Mouse (Mus musculus) forebrain, embryonic 13.5 days (tissue): ENCODE measurements around the gene Ccl1. TPM values are rescaled to one million over a fixed set of nuclear protein-coding genes. Genes with fewer than 3 reads are reported as not detected.

Experiments used
- ATAC-seq: fragments of 200-750 bp; cut with Nextera tagmentation; 2 replicates; pipeline ENCODE4 v1.8.0; 2017
- H3K27ac ChIP-seq: fragments of 300-500 bp; sonication (generic); 2 replicates; pipeline ENCODE4 v1.5.1; 2015; ENCODE audit warnings: inconsistent platforms, mild to moderate bottlenecking, moderate library complexity
- H3K27me3 ChIP-seq: fragments of 300-500 bp; sonication (generic); 2 replicates; pipeline ENCODE4 v1.6.1; 2015; ENCODE audit warnings: mild to moderate bottlenecking, inconsistent platforms
- H3K36me3 ChIP-seq: fragments of 300-500 bp; sonication (generic); 2 replicates; pipeline ENCODE4 v1.6.1; 2015; ENCODE audit warnings: mild to moderate bottlenecking, inconsistent platforms; ENCODE audit not compliant: poor library complexity, severe bottlenecking
- H3K4me1 ChIP-seq: fragments of 300-500 bp; sonication (generic); 2 replicates; pipeline ENCODE4 v1.6.1; 2015; ENCODE audit warnings: inconsistent platforms
- H3K4me2 ChIP-seq: fragments of 300-500 bp; sonication (generic); 2 replicates; pipeline ENCODE4 v1.6.1; 2015; ENCODE audit warnings: inconsistent platforms, mild to moderate bottlenecking, moderate library complexity
- H3K4me3 ChIP-seq: fragments of 300-500 bp; sonication (generic); 2 replicates; pipeline ENCODE4 v1.5.1; 2015; ENCODE audit warnings: mild to moderate bottlenecking, inconsistent platforms
- H3K9ac ChIP-seq: fragments of 300-500 bp; sonication (generic); 2 replicates; pipeline ENCODE4 v1.6.1; 2015; ENCODE audit warnings: mild to moderate bottlenecking, inconsistent platforms
- H3K9me3 ChIP-seq: fragments of 300-500 bp; sonication (generic); replicated peaks from 2 replicates; pipeline ENCODE4 v1.6.1; 2016; ENCODE audit warnings: inconsistent platforms
- WGBS: fragments of 180-500 bp; shearing (Covaris S2); methylation state at CpG from one replicate; pipeline ENCODE4 v1.1.7; 2015; 5-methylcytosine and 5-hydroxymethylcytosine counted together
- polyA plus RNA-seq: library from polyadenylated mRNA; unstranded; fragments of >200 nt; fragmentation: Nextera tagmentation; extraction: Ambion mirVana; gene quantifications from 2 replicates; pipeline ENCODE4 v1.2.1, GENCODE M21; 2015

Gene Ccl1
- polyA plus RNA-seq, 1 experiment from 2014 or later, result not detected

DNA sequence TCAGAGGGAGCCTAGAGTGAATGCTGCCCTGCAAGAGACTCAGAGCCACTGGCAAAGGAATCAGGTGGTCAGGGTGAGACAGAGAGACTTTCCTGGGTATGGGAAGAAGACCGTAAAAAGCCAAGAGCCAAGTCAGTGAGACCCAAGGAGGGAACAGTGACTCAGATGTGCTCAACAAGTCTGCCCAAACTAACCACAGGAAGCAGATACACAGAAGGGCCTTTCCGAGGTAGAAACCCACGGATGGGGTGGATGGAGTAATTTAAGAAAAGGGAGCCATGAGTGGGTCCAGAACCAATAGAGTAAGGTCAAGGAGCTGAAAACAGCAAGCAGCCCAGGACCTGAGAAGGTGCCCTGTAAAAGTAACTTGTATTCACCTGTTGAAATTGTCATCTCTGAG is 101.8 kb downstream of the Ccl1 start:
- H3K27ac ChIP-seq, result no peak overlapping the region
- no peak overlapping the region for H3K9ac ChIP-seq
- H3K4me2 ChIP-seq, result no peak overlapping the region
- no peak overlapping the region for H3K4me3 ChIP-seq
- no peak for ATAC-seq
- no peaks in the 10 kb centered on the region for H3K9me3 ChIP-seq
- no peaks in the 10 kb centered on the region for H3K4me1 ChIP-seq
- WGBS, result 93% methylated on average over 3 of the region's 3 CpGs
- H3K27me3 ChIP-seq, result no peaks in the 10 kb centered on the region
- no peaks in the 10 kb centered on the region for H3K36me3 ChIP-seq

DNA sequence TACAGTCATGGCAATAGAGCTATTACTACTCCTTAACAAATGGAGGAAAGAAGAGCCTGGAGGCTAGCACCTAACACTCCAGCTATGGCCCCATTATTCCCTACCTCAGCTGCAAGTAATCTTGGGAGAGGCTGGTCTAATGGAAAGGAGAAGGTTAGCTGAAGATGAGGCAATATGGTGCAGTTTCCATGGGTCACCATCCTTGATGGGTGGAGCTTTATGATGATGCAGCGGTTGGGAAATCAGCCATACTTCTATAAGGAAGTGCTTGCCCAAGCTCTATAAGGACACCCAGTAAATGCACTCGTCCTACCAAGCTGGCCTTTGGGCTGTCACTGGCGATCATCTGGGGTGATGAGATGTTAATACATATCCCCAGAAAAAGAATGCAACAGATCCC is 107.7 kb downstream of the Ccl1 start:
- no peak overlapping the region for H3K4me3 ChIP-seq
- no peaks in the 10 kb centered on the region for H3K36me3 ChIP-seq
- no peak overlapping the region for H3K27ac ChIP-seq
- no peaks in the 10 kb centered on the region for H3K4me1 ChIP-seq
- no peak for ATAC-seq
- H3K4me2 ChIP-seq, result no peak overlapping the region
- no peaks in the 10 kb centered on the region for H3K27me3 ChIP-seq
- WGBS, result 89% methylated on average over 3 of the region's 3 CpGs
- H3K9me3 ChIP-seq, result no peaks in the 10 kb centered on the region
- H3K9ac ChIP-seq, result no peak overlapping the region

DNA sequence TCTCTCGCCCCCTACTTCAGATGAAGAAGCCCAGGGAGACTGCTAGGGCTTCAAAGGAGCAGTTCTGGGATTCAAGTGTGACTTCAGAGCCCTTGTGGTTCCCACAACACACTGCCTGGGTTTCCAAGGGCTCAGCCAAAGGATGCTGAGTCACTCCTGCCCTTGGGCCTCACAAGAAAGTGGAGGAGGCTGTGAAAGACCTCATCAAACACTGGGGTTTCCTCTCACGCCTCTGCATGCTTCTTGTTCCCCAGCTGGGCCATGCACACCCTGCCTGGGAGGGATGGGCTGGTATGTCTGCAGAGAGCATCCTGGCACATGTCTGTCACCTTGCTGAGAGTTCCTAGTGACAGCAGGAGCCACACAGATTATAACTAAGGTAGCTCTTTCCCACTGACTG is 110.5 kb downstream of the Ccl1 start:
- ATAC-seq, result no peak
- Histone ChIP-seq H3K27ac (no peak overlapping the region), H3K4me3 (no peak overlapping the region), H3K9me3 (no peaks in the 10 kb centered on the region), H3K36me3 (no peaks in the 10 kb centered on the region), H3K9ac (no peak overlapping the region), H3K4me2 (no peak overlapping the region), H3K27me3 (no peaks in the 10 kb centered on the region), H3K4me1 (peaks cover 4% of the 10 kb centered on the region; the same call in 1 of the 2 replicates)
- WGBS, result 77% methylated on average over 2 of the region's 2 CpGs

DNA sequence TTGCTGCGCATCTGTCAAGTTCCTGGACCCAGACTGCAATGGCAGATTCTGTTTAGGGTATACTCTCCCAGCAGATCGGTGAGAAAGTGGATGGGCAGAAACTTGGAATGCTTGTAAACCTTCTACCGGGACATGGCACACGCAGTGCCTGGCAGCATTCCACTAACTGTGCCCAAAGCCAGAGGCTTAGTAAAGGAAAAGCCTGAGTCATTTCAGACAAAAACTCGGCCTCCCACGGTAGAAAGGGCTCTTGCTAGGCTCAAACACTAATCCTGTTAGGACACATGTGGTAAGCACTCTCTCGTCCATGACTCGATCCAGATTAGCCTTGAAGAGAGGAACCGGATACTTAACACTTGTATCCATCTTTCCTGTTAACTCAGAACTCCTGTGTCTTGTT is 111.7 kb downstream of the Ccl1 start:
- Histone ChIP-seq H3K27me3 (no peaks in the 10 kb centered on the region), H3K4me1 (peaks cover 7% of the 10 kb centered on the region), H3K9ac (no peak overlapping the region), H3K9me3 (no peaks in the 10 kb centered on the region), H3K4me2 (no peak overlapping the region), H3K4me3 (no peak overlapping the region), H3K36me3 (no peaks in the 10 kb centered on the region), H3K27ac (no peak overlapping the region)
- 52% methylated on average over 9 of the region's 9 CpGs for WGBS
- ATAC-seq, result no peak

DNA sequence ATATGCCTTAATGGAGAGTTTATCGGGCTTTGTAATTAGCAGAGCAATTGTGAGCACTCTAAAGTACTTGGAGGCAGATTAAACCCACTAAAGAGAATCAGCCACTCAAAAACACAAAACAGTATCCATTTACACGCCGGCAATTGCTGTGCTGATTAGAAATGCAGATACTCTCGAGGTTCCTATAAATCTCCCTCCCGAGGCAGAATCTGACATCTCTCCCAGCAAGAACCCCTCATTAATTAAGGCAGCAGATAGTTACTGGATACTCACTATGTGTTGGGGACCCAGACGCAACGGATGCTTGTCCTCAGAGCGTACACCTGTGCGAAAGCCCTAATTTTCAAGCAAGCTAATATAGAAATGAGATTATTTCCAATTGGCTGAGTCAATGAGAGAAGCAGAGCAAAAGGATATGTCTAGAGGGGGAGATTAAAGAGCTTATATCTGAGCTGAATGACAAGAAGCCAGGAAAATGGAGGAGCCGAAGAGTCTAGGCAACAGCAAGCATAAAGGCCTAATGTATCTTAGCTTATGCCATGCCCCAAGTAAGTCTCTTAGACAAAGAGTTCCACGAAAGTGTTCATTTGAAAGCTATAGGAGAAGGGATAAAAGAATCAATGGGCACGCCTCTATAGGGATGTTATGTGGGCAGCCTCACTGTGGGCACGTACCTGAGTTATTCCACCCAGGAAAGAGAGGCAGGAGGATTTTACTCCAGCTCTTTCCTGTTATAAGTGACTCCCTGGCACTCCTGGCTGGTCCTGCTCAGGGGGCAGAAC is 115.5 kb downstream of the Ccl1 start:
- H3K4me3 ChIP-seq, result no peak overlapping the region
- no peaks in the 10 kb centered on the region for H3K9me3 ChIP-seq
- H3K36me3 ChIP-seq, result no peaks in the 10 kb centered on the region
- H3K27ac ChIP-seq, result no peak overlapping the region; the same call in 1 of the 2 replicates
- peaks cover 7% of the 10 kb centered on the region for H3K4me1 ChIP-seq
- H3K27me3 ChIP-seq, result no peaks in the 10 kb centered on the region
- 29% methylated on average over 13 of the region's 13 CpGs for WGBS
- no peak overlapping the region for H3K9ac ChIP-seq
- H3K4me2 ChIP-seq, result no peak overlapping the region
- peak; percentile 24; the same call in 1 of the 2 replicates for ATAC-seq

DNA sequence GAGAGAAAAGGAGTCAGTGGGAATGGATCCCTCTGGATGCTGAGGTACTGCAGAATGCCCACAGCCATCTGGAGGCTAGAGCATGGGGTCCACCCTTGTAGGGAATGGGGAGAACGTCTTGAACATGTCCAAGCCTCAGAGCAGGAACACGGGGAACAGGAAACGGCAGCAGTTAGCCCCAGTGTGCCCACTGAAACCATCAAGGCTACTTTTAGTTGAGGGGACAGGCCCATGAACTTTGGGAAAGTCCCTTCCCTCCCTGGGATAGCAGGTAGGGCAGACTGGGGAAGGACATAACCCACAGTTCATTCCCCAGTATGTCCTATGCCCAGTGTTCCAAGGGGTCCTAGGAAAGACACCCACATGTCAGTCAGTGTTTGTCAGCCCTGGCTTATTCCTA is 119.8 kb downstream of the Ccl1 start:
- Histone ChIP-seq H3K9me3 (no peaks in the 10 kb centered on the region), H3K36me3 (no peaks in the 10 kb centered on the region), H3K27ac (no peak overlapping the region), H3K4me3 (no peak overlapping the region), H3K27me3 (0 out of 2 replicates have a peak, but pooled peaks cover 4% of the 10 kb centered on the region), H3K9ac (no peak overlapping the region), H3K4me1 (peaks cover 7% of the 10 kb centered on the region), H3K4me2 (no peak overlapping the region)
- ATAC-seq, result no peak
- WGBS, result 88% methylated on average over 3 of the region's 3 CpGs

DNA sequence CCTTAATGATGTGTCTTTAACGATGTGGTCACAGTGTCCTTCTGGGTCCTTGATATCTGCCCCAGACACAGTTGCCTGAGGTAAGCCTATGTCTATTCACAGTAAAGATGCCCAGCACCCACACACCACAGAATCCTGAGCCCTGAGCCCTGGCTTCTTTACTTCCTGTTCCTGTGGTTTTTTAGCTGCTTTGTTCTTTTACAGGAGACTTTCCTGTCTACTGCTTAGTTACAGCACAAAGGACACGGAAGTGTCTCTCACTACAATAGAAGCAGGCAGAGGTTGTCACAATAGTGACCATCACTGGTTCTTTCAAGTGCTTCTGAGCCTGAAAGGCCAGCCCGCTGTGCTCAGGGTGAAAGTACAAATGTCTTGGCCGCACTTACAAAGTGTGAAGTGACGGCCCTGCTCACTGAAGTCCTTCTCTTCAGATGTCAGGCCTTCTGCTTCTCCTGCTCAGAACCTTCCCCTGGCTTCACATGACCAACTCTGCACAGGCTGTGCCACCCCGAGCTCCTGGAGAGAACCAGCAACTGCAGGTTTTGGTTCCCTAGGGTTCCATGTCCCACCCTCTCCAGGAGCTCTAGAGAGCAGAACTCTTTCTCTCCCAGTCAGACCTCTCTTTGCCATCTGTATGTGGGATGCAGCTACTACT is 122.1 kb downstream of the Ccl1 start:
- Histone ChIP-seq H3K9me3 (no peaks in the 10 kb centered on the region), H3K4me1 (no peaks in the 10 kb centered on the region), H3K4me3 (no peak overlapping the region), H3K27ac (no peak overlapping the region), H3K4me2 (no peak overlapping the region), H3K9ac (no peak overlapping the region), H3K36me3 (no peaks in the 10 kb centered on the region), H3K27me3 (0 out of 2 replicates have a peak, but pooled peaks cover 8% of the 10 kb centered on the region)
- ATAC-seq, result no peak
- 67% methylated on average over 6 of the region's 6 CpGs for WGBS

DNA sequence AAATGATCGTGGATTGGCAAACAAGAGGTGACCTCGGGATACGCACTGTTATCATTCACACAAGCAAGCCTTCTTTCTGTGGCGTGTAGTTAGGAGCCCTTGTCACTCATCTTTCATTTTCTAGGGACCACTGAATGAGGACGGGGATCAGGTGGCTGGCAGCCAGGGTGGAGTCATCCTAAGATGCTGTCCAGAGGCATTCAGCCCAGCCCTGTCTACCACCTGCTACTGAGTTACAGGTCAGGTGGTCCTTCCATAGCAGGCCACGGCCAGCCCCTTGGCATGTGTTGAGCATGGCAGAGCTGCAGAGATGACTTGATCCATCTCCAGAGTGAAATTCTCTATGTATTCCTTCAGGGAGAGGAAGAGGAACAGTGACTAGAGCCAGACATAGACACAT is 123.1 kb downstream of the Ccl1 start:
- ATAC-seq, result no peak
- no peak overlapping the region for H3K4me3 ChIP-seq
- WGBS, result 91% methylated on average over 6 of the region's 6 CpGs

DNA sequence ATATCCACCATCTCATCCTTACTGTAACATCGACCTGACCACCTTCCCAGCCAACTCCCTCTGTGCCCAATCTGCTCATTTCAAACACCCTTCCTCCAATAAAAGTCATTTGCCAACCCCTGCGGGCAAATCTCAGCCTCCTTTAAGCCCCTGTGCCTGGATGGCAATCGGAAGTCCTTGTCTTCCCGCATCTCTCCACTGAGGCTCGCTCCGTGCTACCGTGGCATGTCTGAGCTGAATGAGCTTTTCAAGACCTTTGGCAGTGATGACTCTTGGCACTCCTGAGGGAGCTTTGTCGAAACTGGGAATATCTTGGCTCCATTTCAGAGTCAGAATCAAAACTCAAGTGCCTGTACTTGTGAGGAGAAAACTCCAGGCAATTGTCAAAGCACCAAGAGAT is 124.2 kb downstream of the Ccl1 start:
- no peaks in the 10 kb centered on the region for H3K9me3 ChIP-seq
- no peak for ATAC-seq
- H3K27me3 ChIP-seq, result peaks cover 10% of the 10 kb centered on the region; the same call in 1 of the 2 replicates
- H3K36me3 ChIP-seq, result no peaks in the 10 kb centered on the region
- H3K4me1 ChIP-seq, result no peaks in the 10 kb centered on the region
- 76% methylated on average over 8 of the region's 8 CpGs for WGBS
- no peak overlapping the region for H3K9ac ChIP-seq
- H3K4me2 ChIP-seq, result no peak overlapping the region
- no peak overlapping the region for H3K4me3 ChIP-seq
- H3K27ac ChIP-seq, result no peak overlapping the region

More for the DNA sequence above, 123.1 kb downstream of the Ccl1 start:
- Histone ChIP-seq H3K4me1 (no peaks in the 10 kb centered on the region), H3K27ac (no peak overlapping the region), H3K4me2 (no peak overlapping the region), H3K27me3 (peaks cover 10% of the 10 kb centered on the region; the same call in 1 of the 2 replicates), H3K9me3 (no peaks in the 10 kb centered on the region), H3K36me3 (no peaks in the 10 kb centered on the region), H3K9ac (no peak overlapping the region)

DNA sequence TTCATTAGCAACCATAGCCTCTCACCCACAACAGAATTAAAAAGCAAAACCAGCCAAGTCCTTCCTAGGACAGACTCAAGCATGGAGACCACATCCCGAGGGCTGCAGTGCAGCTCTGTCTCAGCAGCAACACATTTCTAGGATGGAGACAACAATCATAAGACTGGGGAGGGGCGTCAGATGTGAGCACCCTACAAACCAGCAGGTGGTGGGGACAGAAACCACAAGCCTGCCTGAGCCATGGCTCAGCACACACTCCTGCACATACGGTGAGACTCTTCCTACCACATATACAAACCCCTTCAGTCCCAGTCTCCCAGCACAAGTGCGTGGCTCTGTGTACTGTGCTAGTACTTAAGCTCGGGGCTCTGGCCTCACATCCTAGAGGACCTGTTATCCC is 127.3 kb downstream of the Ccl1 start:
- Histone ChIP-seq H3K27me3 (peaks cover 10% of the 10 kb centered on the region; the same call in 1 of the 2 replicates), H3K4me3 (no peak overlapping the region), H3K9me3 (no peaks in the 10 kb centered on the region), H3K36me3 (no peaks in the 10 kb centered on the region), H3K9ac (no peak overlapping the region), H3K27ac (no peak overlapping the region), H3K4me2 (no peak overlapping the region), H3K4me1 (no peaks in the 10 kb centered on the region)
- ATAC-seq, result no peak
- 78% methylated on average over 5 of the region's 5 CpGs for WGBS

DNA sequence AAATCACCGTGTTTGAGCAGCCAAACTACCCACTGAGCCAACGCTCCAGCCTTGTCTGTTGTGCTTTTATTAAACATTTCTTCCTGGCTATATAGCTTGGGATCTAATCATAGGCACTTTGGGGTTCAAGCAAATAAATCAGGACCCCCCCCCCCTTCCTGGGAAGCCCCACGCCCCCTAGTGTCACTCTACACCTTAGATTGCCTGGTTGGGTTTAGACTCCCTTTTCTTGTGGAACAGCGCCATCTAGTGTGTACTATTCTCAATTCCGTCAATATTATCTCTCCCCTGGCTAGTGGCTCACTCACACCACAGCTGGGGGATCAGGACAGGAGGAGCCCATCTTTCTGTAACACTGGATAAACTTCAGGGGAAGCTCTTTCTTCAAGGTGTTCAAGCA is 127.8 kb downstream of the Ccl1 start:
- 0 out of 2 replicates have a peak, but pooled peaks have one; percentile 50 for ATAC-seq
- Histone ChIP-seq H3K4me2 (no peak overlapping the region), H3K27me3 (peaks cover 10% of the 10 kb centered on the region; the same call in 1 of the 2 replicates), H3K4me3 (no peak overlapping the region), H3K27ac (no peak overlapping the region), H3K4me1 (no peaks in the 10 kb centered on the region), H3K9me3 (no peaks in the 10 kb centered on the region), H3K36me3 (no peaks in the 10 kb centered on the region), H3K9ac (no peak overlapping the region)
- WGBS, result 30% methylated on average over 5 of the region's 5 CpGs

DNA sequence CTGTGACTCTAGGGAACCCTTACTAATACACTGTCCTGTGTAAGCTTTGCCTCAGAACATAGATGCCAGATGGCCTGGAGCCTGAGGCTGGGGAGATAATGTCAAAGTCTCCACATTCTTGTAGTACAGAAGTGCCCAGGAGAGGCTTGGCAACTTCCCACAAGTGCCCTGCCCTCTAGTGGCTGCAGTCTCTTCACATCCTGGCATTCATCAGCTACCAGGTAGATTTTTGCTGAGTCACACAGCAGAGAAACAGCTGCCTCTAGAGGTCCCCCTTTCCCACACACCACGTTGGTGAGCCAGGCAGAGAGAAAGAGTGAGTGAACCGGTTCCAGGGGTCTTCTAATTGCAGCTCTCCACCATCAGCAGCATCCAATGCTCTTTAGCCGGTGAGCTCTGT is 130.7 kb downstream of the Ccl1 start:
- Histone ChIP-seq H3K4me2 (no peak overlapping the region), H3K36me3 (no peaks in the 10 kb centered on the region), H3K9ac (no peak overlapping the region), H3K27me3 (peaks cover 6% of the 10 kb centered on the region; the same call in 1 of the 2 replicates), H3K27ac (no peak overlapping the region), H3K4me1 (no peaks in the 10 kb centered on the region), H3K4me3 (no peak overlapping the region), H3K9me3 (no peaks in the 10 kb centered on the region)
- ATAC-seq, result no peak
- WGBS, result 16% methylated on average over 3 of the region's 3 CpGs
